Mouse (Mus musculus): ENCODE results near the gene Crlf2.

- no peak for TF ChIP-seq USF2 (conservative IDR thresholded peaks at IDR 0.05; ENCODE audit: low read depth, low read length)
- TF ChIP-seq ETS1 (conservative IDR thresholded peaks at IDR 0.05; ENCODE audit: low read depth, low read length) = no peak
- TF ChIP-seq CTCF (conservative IDR thresholded peaks at IDR 0.05 in 1 of 2, IDR thresholded peaks at IDR 0.05 in 1 of 2; ENCODE audit: low read depth in 2 of 2, low read length in 2 of 2) = no peak
- no peak for TF ChIP-seq POLR2A (IDR thresholded peaks at IDR 0.05; ENCODE audit: low read depth, low read length)
- no peak for TF ChIP-seq MAFK (IDR thresholded peaks at IDR 0.05; ENCODE audit: insufficient replicate concordance, low read length)
- TF ChIP-seq HCFC1 (IDR thresholded peaks at IDR 0.05; ENCODE audit: low read depth, low read length) = no peak
- no peak for TF ChIP-seq EP300 (IDR thresholded peaks at IDR 0.05; ENCODE audit: low read length)
- TF ChIP-seq NRF1 (IDR thresholded peaks at IDR 0.05; ENCODE audit: low read depth, low read length) = no peak
- TF ChIP-seq E2F4 (IDR thresholded peaks at IDR 0.05; ENCODE audit: insufficient replicate concordance, low read depth, low read length) = no peak
- TF ChIP-seq MYC (IDR thresholded peaks at IDR 0.05; ENCODE audit: low read depth, low read length) = no peak
- no peak for TF ChIP-seq SIN3A (IDR thresholded peaks at IDR 0.05; ENCODE audit: low read length)
- no peak for TF ChIP-seq MXI1 (IDR thresholded peaks at IDR 0.05; ENCODE audit: low read depth, low read length)
- no peak for TF ChIP-seq MAX (IDR thresholded peaks at IDR 0.05; ENCODE audit: low read length)
- no peak for TF ChIP-seq JUND (conservative IDR thresholded peaks at IDR 0.05; ENCODE audit: low read depth, low read length)
These were observed 5.4 kb downstream of the Crlf2 start for GRCm38 (mm10) chr5:109553160-109553930.

All from CH12.LX (cell line).